Mouse (Mus musculus): ENCODE data around the gene Cntn4.
A peak's percentile ranks its signal among the peaks of the same experiment; 100 is the strongest.

The Cntn4 gene

DNA sequence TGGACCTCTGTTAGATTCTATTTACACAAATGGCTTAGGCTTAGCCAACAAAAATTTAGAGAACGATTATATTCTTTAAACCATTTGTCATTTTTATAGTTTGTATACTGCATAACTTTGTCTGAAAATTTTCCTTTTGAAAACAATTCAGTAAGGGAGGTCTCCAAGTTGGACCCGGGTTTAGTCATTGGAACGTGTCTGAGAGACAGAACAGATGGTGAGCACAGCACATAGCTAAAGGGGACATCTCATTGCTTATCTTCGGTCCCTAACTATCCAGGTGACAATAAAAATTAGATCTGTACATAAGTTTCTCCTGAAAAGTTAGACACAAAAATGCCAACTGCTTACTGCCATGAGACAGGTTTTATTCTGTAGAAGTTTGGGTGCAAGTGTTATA lies 420.4 kb downstream of the Cntn4 start:
- DNase-seq = no peak

DNA sequence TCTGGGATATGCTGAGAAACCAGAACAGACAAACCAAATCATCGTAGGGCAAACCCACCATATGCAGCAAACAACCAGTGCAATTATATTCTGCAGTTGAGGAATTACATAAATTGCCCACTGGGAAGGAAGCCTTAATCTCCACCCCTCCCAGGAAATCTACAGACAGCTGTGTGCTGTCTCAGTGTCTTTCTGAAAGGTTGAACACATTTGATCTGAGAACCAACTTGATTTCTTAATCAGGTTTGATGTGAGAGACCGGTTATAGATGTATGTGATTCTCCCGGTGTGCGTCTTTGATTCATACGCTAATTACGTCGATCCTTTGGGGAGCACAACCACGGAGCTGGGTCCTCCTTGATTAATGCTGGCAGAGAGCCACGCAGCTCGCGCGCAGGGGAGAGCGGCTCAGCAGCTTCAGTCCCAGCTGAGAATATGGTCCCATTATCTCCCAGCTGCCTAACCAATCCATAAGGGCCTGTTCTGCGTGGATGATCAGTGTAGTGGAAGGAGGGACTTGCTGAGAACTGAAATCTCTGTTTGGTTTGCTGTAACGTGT lies 441.1 kb downstream of the Cntn4 start:
- DNase-seq = peak; percentile 56 to 60

DNA sequence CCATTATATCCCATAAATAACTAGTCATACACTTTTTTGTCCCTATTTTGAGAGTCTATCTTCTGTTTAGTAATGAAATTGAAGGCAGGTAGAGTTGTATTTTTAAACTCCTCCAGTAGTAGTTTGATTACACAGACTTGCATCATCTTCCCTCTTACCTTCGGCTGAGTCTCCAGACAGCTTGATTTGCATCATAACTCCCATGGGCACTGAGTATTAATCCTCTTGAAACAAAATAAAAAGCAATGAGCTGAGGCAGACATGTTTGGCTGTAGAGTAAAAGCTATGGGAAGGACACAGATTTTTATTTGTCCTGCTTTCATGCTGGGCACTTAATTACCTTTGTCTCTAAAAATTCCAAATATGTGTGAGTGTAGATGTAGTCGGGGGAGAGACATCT lies 476.1 kb downstream of the Cntn4 start:
- DNase-seq = no peak

DNA sequence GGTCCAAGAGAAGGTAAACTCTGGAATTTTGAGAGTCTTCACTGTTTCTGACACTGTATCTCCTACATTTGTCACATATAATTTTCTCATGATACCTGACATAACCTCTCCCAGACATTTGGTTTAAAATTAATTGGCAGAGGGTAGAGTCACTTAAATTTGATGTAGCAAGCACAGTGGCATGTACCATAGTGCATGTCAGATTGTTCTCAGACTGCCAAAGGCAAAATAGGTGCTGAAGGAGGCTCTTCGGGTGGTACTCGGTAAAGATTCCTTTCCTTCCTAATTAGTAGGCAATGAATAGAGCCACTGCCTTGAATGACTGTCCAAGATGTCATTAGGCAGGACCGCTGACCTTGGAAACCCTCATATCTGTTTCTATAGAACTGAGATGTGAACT lies 477.9 kb downstream of the Cntn4 start:
- DNase-seq = no peak

DNA sequence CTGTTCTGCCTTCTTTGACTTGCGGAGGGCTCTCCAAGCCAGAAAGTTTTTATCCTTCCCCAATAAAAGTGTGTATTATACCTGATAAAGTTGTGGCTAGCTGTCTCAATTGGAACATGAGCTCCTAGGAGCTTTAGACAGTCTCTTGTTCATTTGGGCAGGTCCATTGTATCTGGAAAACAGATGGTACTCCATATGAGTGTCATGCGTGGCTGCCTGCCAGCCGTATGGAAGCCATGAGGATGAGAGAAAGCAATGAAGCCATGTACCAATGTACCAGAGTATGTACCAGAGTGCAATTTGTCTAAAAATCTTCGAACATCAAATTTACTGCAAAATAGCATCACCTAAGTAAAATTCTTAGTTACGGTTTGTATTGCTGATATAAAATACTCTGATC lies 500.1 kb downstream of the Cntn4 start:
- no peak for DNase-seq

DNA sequence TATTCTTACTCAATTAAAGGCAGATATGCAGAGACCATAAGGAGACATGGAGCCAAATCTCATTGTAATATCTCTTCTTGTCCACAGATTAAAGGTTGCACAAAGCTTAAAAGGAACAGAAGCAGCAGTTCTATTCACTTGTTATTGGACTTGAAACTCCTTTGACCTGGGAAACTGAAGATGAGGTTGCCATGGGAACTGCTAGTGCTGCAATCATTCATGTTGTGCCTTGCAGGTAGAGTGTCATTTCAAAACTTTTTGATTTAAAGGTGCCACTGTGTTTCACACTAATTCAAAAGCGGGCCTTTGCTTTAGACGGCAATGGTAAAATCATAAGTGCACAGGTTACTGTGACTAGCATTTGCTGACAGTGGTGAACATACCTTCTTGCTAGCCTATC lies 504.1 kb downstream of the Cntn4 start:
- DNase-seq = no peak

DNA sequence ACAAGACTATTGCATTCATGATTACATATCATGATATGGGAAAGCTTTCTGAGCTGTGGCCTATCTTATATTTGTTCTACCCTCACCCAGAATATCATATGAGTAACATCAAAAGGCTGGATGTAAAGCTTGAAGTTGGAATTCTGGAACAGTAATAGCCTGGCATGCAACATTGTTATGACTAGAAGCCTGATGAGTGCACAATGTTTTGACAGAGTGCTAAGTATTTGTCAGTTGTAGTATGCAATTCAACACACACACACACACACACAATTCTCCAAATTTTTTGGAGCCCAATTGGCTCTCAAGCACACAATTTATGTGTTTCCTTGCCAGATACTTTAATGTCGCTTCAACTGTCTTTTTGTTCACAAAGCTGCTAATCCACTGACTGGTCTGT lies 523.5 kb downstream of the Cntn4 start:
- DNase-seq = no peak

DNA sequence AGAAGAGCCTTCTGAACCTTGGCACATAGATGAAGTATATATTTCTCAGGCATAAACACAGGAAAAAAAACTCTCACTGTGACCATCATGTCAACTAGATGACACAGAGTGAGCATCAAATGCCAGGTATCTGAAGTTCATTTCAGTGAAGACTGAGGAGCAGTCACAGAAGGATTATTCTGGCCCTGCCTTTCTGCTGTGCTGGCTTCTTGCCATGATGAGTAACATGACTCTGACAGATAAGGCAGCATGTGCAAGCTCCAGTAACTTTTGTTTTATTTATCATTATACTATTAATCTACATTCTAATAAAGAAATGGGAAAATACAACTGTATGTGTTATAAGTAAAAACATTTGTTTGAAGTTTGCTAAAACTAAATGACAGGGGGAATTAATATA lies 529.9 kb downstream of the Cntn4 start:
- DNase-seq = no peak

DNA sequence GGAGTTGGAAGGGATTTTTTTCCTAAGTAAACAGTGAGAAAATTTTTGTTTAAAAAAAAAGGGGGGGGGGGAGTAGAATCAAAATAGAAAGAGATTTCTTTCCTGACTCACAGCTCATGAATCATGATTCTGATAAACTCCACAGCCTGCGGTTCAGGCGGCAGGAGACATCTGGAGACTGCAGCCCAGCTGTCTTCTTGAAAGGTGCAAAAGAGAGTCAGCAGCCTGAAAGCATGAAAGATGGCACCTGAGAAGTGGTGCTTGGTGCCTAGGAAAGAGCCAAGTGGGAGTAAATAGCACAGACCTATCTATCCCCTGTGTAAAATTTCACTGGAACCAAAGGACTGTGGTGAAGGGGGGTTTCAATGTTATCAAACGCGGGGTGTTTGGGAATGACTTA lies 535.6 kb downstream of the Cntn4 start:
- no peak for DNase-seq

DNA sequence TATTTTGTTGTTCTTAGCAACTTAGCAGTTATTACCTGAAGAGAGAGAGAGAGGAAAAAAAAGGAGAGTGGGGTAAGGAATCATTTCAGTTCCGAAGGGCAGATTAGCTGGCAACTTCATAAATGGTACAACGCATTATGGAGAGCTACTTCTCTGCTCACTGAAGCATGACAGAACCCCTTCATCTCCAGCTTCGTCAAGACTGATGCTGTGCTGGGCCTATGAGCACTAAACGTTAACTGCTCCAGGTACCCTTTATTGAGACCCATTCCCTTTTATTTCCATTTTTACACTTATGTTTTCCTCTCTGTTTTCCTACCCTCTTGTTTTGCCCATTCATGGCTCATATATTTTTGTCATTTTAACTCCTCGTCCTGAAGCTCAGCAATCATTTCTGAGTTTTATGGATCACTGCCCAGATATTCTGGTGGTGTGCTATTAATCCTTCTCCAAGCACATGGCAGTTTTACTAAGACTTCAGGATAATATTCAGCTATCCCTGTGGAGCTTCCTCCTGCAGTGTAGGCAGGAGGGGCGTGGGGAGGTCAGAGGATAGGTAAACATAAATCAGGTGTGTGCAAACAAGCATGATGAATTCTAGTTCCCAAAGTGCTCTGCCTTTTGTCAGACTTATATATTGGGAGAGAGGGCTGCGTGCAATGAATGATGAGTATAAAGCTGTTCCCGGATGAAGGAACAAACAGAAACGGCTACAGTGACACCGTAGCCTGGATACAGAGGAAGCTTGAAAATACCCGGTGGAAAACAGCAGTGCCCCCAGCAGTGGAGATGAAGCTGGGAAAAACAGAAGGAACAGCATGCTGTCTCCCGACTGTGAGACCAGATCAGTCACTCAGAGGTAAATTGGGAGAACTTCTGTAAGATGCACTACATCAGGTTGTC lies 559.8 kb downstream of the Cntn4 start:
- no peak for DNase-seq

DNA sequence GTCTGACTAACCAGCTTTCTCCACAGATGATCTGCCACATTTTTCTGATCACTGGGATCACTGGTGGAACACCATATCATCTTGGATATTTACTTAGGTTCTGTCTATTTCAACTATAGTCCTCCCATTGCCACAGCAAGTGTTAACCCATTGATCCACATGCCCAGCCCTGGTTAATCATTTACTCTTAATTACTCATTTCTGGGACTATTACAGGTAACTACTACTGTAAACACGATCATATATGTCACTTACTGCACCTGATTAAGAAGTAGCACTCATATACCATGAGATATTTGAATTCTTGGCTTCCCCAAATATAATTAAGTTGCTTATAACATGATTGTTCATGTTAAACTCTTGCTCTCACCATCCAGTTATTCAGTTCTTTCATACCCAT lies 564.1 kb downstream of the Cntn4 start:
- DNase-seq = no peak

DNA sequence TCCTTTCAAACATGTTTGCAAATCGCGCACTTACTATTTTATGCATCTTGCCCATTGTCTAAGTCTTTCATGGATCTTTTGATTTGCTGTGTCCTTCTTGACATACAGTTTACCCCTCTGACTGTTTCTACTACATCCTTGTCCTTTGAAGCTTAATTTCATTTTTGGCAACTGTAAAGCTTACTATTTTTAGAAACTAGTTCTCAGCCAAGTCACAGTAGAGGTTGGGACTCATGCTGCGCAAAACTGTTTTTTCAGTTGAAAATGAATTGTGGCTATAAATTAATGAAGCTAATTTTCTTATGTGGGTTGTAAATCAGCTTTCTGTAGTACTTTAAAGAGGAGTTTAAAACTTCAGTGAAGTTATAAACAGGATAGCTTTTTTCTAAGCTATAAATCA lies 585.9 kb downstream of the Cntn4 start:
- no peak for DNase-seq

DNA sequence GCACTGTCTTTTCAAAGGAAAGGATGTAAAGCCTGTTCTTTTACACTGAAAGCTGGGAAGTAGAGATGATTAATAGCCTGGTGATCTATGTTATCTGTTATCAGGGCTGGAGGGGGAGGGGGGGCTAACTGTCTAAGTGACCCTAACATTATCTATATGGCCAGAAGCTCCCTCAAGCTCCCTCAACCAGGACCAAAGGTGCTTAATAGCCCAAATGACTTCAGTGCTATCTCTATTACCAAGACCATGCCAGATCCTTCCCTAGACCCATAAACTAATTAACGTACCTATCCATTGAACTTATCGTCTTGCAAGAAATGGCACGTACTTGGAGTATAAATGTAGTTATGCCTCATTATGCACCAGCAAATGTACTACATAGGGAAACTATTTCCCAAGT lies 588.0 kb downstream of the Cntn4 start:
- DNase-seq = no peak

DNA sequence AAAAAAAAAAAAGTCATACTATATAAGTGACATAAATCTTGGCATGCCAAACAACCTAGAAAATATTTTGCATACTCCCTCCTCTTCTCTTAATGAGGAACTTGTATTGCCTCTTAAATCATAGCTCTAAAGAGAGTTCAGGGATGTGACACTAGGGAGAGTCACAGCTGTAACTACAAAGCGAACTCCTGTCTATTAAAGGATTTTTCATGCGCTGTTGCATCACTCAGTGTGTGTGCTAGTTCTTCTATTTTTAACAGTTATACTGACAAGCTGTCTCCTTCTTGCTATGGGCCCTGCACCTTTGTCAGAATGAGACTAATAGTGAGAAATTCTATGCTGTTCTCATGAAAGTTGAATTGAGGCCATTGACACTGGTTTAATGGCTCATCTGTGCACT lies 588.8 kb downstream of the Cntn4 start:
- DNase-seq = no peak

DNA sequence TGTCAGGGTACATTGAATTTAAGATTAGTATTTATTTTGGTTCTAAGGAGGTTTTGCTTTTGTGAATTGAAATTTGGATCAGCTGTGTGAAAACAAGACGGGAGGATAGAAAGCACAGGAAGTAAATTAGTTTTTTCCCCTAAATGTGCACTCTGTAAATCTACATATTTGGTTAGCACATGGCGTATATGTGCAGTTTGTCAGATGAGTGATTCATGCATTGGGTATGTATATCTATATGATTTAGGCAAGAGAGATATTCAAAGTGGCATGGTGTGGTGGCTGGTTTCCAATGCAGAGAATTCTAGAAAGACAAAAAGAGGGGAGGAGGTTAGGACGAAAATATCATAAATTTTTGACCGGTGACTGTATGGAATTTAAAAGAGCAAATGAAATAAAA lies 591.3 kb downstream of the Cntn4 start:
- DNase-seq = no peak

DNA sequence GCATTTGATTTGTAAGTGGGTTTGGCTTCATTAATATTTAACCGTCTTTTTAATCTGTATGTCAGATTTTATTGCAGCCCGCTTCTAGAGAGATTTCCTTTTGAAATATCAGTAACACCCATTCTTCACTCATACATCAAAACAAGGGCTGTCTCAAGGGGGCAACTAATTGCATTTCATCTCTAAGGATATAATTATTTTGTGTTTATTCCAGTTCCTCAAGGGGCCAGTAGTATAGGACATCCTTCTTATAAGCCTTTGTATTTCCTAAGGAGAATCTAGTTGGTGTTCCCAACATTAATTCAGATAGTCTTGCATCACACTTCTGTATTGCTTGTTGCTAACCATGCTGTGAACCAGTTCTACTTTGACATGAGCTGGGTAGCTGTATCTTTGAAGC lies 599.7 kb downstream of the Cntn4 start:
- DNase-seq = no peak

DNA sequence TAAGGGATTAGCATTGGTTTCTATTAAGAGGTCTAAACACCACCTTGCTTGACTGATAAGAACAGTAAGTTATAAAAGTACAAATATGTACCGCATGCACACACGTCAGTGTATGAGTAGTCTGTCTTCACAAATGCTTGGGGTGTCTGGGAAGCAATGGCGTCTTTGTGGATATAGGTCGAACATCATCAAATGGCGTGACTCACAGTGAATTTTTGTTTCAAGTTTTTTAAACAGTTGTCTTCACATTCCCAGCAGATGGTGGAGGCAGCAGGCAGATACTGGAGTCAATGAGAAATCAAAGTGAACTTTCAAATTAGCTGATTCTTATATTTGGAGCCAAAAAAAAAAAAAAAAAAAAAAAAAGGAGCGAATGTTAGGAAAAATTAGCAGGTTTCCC lies 604.2 kb downstream of the Cntn4 start:
- no peak for DNase-seq

DNA sequence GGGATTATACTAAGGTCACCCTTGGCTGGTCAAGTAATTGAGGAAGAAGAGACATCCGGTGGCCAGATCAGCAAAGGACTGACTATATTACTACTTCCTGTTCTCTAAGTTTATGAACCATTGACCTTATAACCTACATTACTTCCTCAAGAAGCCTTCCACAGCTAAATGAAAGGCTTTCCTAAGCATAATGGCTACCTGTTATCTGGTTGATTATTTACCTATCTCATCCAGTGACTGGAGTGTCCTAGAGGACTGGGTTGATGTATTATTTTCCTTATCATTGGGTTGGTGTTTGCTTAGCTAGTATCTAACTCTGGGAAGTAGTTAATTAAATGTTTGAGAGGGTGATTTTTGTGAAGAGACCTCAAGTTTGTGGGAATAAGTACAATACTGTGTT lies 606.4 kb downstream of the Cntn4 start:
- DNase-seq = no peak

DNA sequence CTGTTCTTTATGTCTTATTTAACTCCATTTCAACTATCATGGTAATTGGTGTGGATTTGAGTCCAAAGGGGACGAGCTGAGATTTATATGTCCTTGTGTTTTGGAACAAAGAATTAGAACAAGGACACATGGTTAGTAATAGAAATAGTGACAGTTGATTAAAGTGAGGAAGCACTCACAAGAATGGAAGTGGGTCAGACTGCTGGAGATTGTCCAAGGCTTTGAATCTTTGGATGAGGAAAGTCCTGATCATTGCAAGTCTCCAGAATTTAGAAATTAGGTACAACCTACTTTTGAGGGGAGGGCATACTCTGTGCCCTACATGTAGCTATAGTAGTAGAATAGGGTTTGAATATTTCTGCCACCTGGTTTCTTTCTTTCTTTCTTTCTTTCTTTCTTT lies 622.0 kb downstream of the Cntn4 start:
- DNase-seq = no peak

DNA sequence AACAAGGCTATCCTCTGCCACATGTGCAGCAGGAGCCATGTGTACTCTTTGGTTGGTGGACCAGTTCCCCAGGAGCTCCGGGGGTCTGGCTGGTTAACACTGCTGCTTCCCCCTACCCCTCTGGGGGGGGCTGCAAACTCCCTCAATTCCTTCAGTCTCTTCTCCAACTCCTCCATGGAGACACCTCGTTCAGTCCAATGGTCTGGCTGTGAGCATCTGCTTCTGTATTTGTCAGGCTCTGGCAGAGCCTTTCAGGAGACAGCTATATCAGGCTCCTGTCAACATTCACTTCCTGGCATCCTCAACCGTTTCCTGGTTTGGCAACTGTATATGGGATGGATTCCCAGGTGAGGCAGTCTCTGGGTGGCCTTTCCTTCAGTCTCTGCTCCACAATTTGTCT lies 622.7 kb downstream of the Cntn4 start:
- no peak for DNase-seq

DNA sequence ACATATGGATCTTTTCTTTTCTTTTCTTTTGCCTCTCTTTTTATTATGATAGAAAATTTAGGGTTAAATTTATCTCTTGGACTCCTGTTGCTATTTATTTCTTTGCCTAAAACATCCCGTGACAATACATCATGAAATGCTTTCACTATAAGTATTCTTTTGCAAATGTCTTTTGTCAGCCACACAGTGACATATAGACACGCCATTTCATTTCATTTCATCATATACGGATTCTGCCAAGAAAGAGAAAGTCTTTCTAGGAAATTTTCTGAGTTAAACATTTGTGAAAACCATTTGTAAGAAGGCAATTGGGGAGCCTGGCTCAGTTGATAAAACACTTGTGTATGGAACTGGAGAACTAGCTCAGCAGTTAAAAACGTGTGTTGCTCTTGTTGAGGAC lies 625.0 kb downstream of the Cntn4 start:
- DNase-seq = no peak

DNA sequence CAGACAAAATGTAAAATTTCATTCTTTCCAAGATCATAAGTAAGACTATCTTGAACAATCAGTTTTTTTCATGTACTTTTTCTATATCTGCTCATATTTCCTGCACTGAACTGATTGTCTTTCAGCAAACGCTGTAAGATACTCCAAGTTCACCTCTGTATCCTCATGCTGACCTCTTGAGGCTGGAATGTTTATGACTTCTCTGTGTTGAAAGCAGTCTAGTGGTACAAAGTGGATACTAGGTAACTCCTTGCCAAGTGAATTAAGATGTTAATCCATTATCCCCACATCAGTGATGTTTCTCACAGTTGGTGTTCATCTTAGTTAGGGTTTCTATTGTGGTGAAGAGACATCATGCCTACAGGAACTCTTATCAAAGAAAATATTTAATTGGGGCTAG lies 651.5 kb downstream of the Cntn4 start:
- no peak for DNase-seq

DNA sequence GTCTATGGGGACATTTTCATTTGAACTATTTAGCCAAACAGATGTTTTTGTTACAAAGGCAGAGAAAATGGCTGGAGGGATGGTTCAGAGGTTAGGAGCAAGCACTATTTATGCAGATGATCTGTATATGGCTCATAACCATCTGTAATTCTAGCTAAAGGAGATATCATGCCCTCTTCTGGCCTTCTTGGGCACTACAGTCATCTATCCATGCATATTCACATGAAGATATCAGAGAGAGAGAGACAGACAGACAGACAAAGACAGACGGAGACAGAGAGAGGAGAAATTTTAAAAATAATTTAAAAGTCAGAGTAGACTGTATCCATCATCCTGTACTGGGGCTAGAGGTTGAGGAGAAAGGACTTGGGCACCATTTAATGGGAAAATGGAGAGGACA lies 652.2 kb downstream of the Cntn4 start:
- DNase-seq = peak; percentile 4 to 7

DNA sequence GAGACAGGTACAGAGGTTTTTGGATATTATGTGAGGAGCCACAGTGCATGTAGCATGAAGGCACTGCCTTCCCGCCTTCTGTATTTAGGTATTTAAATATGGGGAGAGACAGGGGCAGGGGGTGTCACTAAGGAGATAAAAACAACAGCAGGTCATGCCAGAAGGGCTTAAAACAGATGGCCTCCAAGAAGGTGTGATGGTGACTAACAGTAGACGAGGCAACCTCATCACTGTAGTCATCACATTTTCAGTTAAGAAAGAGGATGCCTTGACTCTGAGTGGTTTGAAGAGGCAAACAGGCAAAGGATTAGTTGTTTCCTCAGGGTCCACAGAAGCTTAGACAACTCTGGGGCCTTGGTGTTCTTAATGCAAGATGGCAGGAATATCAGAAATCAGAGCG lies 655.0 kb downstream of the Cntn4 start:
- DNase-seq = no peak

DNA sequence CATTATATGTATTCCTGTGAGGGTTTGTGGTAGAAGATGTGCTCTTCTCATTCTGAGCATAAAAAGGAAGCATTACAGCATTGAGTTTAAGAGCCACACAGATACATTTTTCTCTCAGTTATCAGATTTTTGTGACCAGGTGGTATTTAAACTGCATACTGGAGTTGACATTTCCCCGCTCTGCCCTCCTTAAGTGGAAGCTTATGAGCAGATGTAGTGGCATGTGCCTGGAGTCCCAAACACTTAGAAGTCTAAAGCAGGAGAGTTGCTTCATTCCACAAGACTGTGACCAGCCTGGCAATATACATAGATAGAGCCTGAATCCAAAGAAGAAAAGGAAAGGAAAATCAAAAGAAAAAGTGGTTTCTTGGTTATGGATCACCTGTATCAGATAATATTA lies 655.5 kb downstream of the Cntn4 start:
- no peak for DNase-seq

Data from kidney, postnatal 4 days (tissue).